Mouse (Mus musculus) liver, embryonic 14.5 days (tissue): Measurements from ENCODE around the gene Mrpl35. TPM values are rescaled to one million over a fixed set of nuclear protein-coding genes. Genes with fewer than 3 reads are reported as not detected.
A peak's percentile ranks its signal among the peaks of the same experiment; 100 is the strongest.

ENCODE experiments used
- ATAC-seq: fragments of 200-750 bp; cut with Nextera tagmentation; 2 replicates; pipeline ENCODE4 v1.8.0; 2017; ENCODE audit warnings: moderate number of reproducible peaks, mild to moderate bottlenecking, moderate library complexity; ENCODE audit not compliant: insufficient read depth
- DNase-seq, 3 experiments: peaks; one replicate each; pipeline ENCODE4 v3.0.0-alpha.2; 2012 to 2013; ENCODE audit warnings: low read depth in 3 of 3, low spot score in 3 of 3
- H3K27ac ChIP-seq: fragments of 300-500 bp; sonication (generic); 2 replicates; pipeline ENCODE4 v1.5.1; 2014; ENCODE audit warnings: moderate library complexity, mild to moderate bottlenecking, control low read depth, inconsistent platforms
- H3K27me3 ChIP-seq: fragments of 300-500 bp; sonication (generic); 2 replicates; pipeline ENCODE4 v1.6.1; 2014; ENCODE audit warnings: mild to moderate bottlenecking, low read length, moderate library complexity; ENCODE audit not compliant: control insufficient read depth, insufficient read depth
- H3K36me3 ChIP-seq: fragments of 300-500 bp; sonication (generic); replicated peaks from 2 replicates; pipeline ENCODE4 v1.6.1; 2014; ENCODE audit warnings: low read depth; ENCODE audit not compliant: control insufficient read depth, insufficient read depth
- H3K4me1 ChIP-seq, 2 experiments: fragments of 200-500 bp in 1 of 2; fragments of 300-500 bp in 1 of 2; sonication (generic) in 1 of 2; replicated peaks; 2 replicates each; pipeline ENCODE4 v1.6.1; 2012 to 2014; ENCODE audit warnings: antibody characterized with exemption in 1 of 2, inconsistent platforms in 1 of 2, low read length in 1 of 2; ENCODE audit not compliant: control insufficient read depth in 2 of 2, insufficient read depth in 2 of 2
- H3K4me2 ChIP-seq: fragments of 300-500 bp; sonication (generic); 2 replicates; pipeline ENCODE4 v1.6.1; 2014; ENCODE audit warnings: low read depth, mild to moderate bottlenecking, control low read depth, moderate library complexity
- H3K4me3 ChIP-seq, 2 experiments: fragments of 200-500 bp in 1 of 2; fragments of 300-500 bp in 1 of 2; sonication (generic) in 1 of 2; 2 replicates each; pipeline ENCODE4 v1.5.1; 2012 to 2014; ENCODE audit warnings: low read depth in 2 of 2, low read length in 2 of 2, mild to moderate bottlenecking in 2 of 2, control low read depth in 1 of 2, inconsistent platforms in 1 of 2, moderate library complexity in 1 of 2; ENCODE audit not compliant: insufficient read depth in 1 of 2
- H3K9ac ChIP-seq: fragments of 300-500 bp; sonication (generic); replicated peaks from 2 replicates; pipeline ENCODE4 v1.6.1; 2014; ENCODE audit warnings: mild to moderate bottlenecking, control low read depth, moderate library complexity
- H3K9me3 ChIP-seq: fragments of 300-500 bp; sonication (generic); 2 replicates; pipeline ENCODE4 v1.6.1; 2016; ENCODE audit warnings: low read length, mixed read lengths; ENCODE audit not compliant: control insufficient read depth
- CTCF ChIP-seq: IDR thresholded peaks from 2 replicates; pipeline ENCODE4 v1.5.1; 2016; ENCODE audit warnings: antibody characterized with exemption, low read depth, control low read depth
- EP300 ChIP-seq: IDR thresholded peaks from 2 replicates; pipeline ENCODE4 v1.6.1; 2016; ENCODE audit warnings: antibody characterized with exemption, low read depth
- WGBS: fragments of 180-500 bp; shearing (Covaris S2); extraction: QIAGEN DNeasy Blood & Tissue Kit; methylation state at CpG from one replicate; pipeline ENCODE4 v1.1.7; 2014; ENCODE audit not compliant: insufficient replicate concordance; 5-methylcytosine and 5-hydroxymethylcytosine counted together
- polyA plus RNA-seq, 2 experiments: library from polyadenylated mRNA; depleted of rRNA in 1 of 2; stranded (reverse) in 1 of 2; unstranded in 1 of 2; fragments of >200 nt; fragmentation: Nextera tagmentation in 1 of 2; extraction: Ambion mirVana in 1 of 2; gene quantifications; 2 replicates each; pipeline versions ENCODE4 v1.2.1 to v1.2.3; 2012 to 2014

Gene Mrpl35
- polyA plus RNA-seq, 2 experiments, result 11.6 to 71.5 TPM

- no peaks in the 10 kb centered on the region; the same call in 1 of the 2 replicates for H3K36me3 ChIP-seq
- WGBS, result 77% methylated on average over 9 of the region's 9 CpGs
- no peaks in the 10 kb centered on the region for H3K27me3 ChIP-seq
- H3K9ac ChIP-seq, result no peak overlapping the region
- no peak for ATAC-seq
- no peak overlapping the region for H3K4me3 ChIP-seq
- peaks cover 4 to 8% of the 10 kb centered on the region in 2 experiments; a peak in 3 of 4 replicates for H3K4me1 ChIP-seq
- no peak for DNase-seq
- H3K9me3 ChIP-seq, result no peaks in the 10 kb centered on the region
- TF ChIP-seq EP300 (no peak), CTCF (no peak)
- no peak overlapping the region for H3K27ac ChIP-seq
- peak overlapping the region; percentile 83 for H3K4me2 ChIP-seq
Observed at GRCm38 (mm10) chr6:71829768-71830167, 3.0 kb upstream of the Mrpl35 start.

GRCm38 (mm10) chr6:71823961-71824360 lies 2.8 kb downstream of the Mrpl35 start:
- Histone ChIP-seq H3K4me1 (peaks cover 13 to 14% of the 10 kb centered on the region in 2 experiments), H3K27me3 (no peaks in the 10 kb centered on the region), H3K9me3 (no peaks in the 10 kb centered on the region), H3K27ac (peak overlapping the region; percentile 41), H3K9ac (peak overlapping the region; percentile 62), H3K4me3 (peak overlapping the region; percentile 72 to 100), H3K36me3 (no peaks in the 10 kb centered on the region), H3K4me2 (peak overlapping the region; percentile 72)
- ATAC-seq (no peak), DNase-seq (no peak)
- WGBS, result 2% methylated on average over 3 of the region's 3 CpGs
- TF ChIP-seq EP300, result no peak
- no peak for TF ChIP-seq CTCF

GRCm38 (mm10) chr6:71823488-71823887 lies 3.3 kb downstream of the Mrpl35 start:
- no peaks in the 10 kb centered on the region for H3K27me3 ChIP-seq
- peak overlapping the region; percentile 64 for H3K9ac ChIP-seq
- peak overlapping the region; percentile 72 for H3K4me2 ChIP-seq
- peak overlapping the region; percentile 16; the same call in 1 of the 2 replicates for H3K27ac ChIP-seq
- ATAC-seq (peak; percentile 89), DNase-seq (peak; percentile 85 to 91 (median 89))
- H3K4me3 ChIP-seq, result peak overlapping the region; percentile 72 to 100
- peaks cover 13 to 14% of the 10 kb centered on the region in 2 experiments for H3K4me1 ChIP-seq
- peaks cover 2% of the 10 kb centered on the region for H3K36me3 ChIP-seq
- no peaks in the 10 kb centered on the region for H3K9me3 ChIP-seq
- under 1% methylated on average over 19 of the region's 19 CpGs for WGBS
- TF ChIP-seq EP300 (no peak; the same call in 1 of the 2 replicates), CTCF (no peak)

- Histone ChIP-seq H3K36me3 (peaks cover 6% of the 10 kb centered on the region), H3K27me3 (no peaks in the 10 kb centered on the region), H3K4me3 (peak overlapping the region; percentile 72 to 100), H3K9ac (peak overlapping the region; percentile 64), H3K4me1 (peaks cover 13 to 14% of the 10 kb centered on the region in 2 experiments), H3K9me3 (no peaks in the 10 kb centered on the region), H3K4me2 (peak overlapping the region; percentile 72), H3K27ac (peak overlapping the region; percentile 16)
- ATAC-seq (peak; percentile 64), DNase-seq (no peak)
- TF ChIP-seq CTCF (no peak), EP300 (no peak)
- under 1% methylated on average over 7 of the region's 7 CpGs for WGBS
Observed at GRCm38 (mm10) chr6:71823085-71823484, 3.7 kb downstream of the Mrpl35 start.

- 59% methylated on average over 5 of the region's 5 CpGs for WGBS
- Histone ChIP-seq H3K4me3 (no peak overlapping the region), H3K36me3 (peaks cover 30% of the 10 kb centered on the region), H3K4me1 (peaks cover 18 to 20% of the 10 kb centered on the region in 2 experiments), H3K4me2 (no peak overlapping the region), H3K27me3 (no peaks in the 10 kb centered on the region), H3K27ac (no peak overlapping the region), H3K9me3 (no peaks in the 10 kb centered on the region), H3K9ac (no peak overlapping the region)
- ATAC-seq (no peak), DNase-seq (no peak)
- no peak for TF ChIP-seq CTCF
- TF ChIP-seq EP300, result no peak
Observed at GRCm38 (mm10) chr6:71819764-71820292, 6.9 kb downstream of the Mrpl35 start.
